Mouse (Mus musculus) lung, postnatal 36 days (tissue): ENCODE results near the gene Ptbp1.

Source experiments
- DNase-seq: peaks from one replicate; pipeline ENCODE4 v3.0.0; 2022; ENCODE audit warnings: mixed read lengths

The Ptbp1 gene

DNA sequence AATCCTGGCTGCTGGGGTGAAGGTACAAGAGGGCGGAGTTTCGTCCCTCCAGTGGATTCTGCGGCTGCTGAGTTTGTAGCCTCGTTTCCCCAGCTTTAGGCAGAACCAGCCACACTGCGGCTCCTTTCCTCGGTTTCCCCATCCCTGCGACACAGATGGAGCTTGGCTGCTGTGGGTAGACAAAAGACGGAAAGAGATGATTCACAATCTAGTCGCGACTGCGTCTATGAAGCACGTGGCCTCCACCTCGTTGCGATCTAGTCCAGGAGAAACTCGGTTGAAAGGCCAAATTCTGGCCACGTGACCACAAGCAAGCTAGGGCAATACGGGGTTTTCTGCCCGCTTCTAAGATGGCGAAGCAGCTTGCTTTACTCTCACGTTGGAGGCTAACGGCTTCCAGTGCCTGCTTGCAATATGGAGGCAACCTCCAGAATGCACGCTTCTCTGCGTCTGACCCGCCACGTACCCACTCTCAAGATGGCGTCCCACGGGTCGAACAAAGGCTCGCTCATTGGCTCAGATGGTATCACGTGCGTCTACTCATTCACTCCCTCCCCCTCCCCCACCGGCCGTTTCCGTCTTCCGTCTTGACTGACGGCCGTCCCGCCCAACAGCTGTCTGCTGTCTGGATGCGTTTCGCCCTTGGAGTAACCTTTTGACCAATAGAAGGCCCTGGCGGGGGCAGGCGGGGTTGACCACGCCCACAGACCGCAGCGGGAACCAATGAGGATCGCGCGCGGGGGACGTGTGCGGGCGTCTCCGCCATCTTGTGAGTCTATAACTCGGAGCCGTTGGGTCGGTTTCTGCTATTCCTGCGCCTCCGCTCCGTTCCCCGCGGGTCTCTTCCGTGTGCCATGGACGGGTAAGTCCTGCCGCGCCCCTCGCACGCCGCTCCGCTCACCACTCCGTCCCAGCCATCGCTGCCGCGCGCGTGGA, at the start of gene Ptbp1:
Ptbp1 (plus strand) TSS at position 568 of the 936 bp plus-strand sequence.
- peak; percentile 100 for DNase-seq

DNA sequence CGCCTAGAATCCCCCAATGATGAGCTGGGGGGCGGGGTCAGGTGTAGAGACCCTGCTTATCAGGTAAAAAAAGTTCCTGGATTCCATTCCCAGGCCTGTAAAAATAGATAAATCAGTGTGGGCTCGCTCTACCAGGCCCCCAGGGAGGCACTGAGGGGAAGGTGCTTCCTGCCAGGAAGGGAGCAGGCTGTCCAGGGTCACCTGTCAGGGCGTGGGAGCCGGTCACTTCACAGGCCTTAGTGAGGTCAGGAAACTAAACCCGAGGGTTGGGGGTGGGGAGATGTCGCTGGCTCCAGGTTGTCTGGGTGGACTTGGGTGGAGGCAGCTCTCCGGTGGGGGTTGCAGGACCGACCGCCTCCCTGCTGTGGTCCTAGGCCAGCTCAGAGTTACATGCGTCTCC, 48.6 kb upstream of the Ptbp1 start:
- DNase-seq = no peak

DNA sequence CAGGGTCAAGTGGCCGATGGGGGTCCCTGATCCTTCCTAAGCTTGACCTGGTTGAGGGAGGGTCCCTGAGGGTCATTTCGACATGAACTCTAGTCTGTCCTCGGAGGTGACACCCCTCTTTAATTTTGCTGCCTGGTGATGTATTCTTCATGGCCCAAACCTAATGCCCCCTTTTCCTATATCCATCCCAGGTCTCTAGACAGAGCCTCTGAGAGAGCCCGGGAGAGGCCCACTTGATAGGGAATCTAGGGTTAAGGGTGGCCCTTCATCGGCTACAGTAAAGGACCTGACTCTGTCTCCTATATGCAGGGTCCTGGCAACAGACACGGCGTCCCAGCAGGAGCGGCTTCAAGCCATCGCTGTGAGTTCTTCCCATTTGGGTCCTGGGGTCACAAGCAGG, 47.9 kb upstream of the Ptbp1 start:
- no peak for DNase-seq

GRCm38 (mm10) chr10:79806972-79807371, 47.3 kb upstream of the Ptbp1 start:
- no peak for DNase-seq

DNA sequence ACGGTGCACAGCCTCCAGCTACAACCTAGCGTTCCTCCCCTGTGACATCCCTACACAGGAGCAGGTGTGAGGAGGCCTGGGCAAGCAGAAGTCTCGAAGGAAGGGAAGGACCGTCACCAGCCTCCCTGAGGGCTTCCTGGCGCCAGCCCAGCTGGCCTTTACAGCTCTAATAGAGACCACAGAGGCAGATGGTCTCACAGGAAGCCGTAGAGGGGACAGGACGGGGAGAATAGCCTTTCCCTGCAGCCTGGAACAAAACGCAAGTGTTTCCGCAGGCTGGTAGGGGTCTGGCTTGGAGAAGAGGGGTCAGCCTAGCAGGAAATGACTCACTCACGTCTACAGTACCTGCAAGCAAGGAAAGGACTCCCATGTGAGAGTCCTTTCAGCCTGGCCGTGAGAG, 46.4 kb upstream of the Ptbp1 start:
- DNase-seq = no peak

DNA sequence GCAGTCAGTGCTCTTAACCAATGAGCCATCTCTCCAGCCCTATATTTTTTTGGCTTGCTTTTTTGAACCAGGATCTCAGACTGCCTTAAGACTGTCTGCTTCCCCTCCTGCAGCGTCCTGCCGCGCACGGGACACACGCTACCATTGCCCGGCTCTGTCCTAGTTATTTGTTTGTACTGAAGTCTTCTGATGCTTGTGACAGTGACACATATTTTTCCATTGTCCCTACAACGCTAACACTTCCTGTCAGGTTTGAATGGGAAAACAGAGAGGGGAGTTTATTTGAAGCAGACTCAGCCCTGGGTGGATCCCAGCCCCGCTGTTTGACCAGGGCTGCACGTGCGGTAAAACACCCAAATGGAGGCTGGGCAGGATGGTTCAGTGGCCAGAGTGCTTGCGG, 45.5 kb upstream of the Ptbp1 start:
- peak; percentile 57 for DNase-seq

- peak; percentile 89 for DNase-seq
Measured at GRCm38 (mm10) chr10:79811736-79812637, 42.2 kb upstream of the Ptbp1 start.

DNA sequence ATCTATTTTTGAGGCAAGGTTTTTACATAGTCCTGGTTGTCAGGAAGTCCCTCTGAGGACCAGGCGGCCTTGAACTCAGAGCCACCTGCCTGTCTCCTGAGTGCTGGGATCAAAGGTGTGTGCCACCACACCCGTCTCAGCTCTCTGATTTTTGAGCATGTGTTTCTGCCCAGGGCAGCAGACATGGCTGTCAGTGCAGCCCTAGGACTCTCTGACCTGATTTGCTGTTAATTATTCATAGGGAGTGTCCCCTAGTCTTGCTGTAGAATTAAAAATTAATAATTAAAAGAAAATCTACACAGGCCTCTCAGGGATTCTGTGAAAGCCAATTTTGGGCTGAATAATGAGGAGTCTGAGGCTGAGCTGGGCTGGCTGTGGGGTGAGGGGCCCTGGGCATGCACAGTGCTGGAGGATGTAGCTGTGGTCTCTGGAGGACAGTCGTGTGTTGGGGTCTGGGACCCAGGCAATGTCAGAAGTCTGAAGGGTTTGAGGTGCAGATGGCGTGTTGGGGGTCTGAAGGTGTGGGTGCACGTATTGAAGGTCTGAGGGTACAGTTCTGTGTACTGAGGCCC, 39.9 kb upstream of the Ptbp1 start:
- no peak for DNase-seq

DNA sequence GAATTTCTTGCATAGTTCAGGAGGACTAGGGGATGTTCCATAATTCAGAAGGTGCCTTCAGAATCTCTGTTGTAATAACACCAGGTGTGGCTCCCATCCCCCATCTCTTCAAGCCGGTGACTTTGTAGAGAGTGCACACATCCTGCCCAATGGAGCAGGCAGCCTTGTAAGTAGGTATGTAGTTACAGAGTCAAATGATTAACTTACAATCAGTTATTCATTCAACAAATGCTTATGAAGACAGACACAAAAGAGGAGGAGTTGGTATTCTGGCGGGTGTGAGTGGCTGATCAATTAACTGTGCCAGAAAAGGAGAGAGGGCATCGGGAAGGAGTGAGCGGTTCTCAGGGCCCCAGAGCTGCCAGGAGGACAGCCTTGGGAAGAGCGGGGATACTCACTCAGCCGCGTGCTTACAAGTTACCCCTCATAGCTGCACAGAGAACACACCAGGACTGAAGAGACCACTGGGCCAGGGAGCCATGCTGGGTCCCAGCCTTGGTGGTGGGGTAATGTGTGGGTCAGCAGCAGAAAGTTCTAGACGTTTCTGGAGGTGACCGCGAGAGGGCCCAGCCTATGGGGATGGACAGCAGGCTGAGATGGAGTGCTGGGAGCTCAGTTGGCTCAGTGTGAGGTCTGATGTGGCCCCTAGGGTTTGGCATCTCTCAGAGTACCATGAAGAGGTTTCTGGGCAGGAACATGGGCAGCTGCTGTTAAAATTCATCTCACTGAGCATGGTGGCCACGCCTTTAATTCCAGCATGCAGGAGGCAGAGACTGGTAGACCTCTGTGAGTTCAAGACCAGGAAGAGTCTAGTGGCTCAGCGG, 38.3 kb upstream of the Ptbp1 start:
- DNase-seq = no peak

- no peak for DNase-seq
Measured at GRCm38 (mm10) chr10:79817111-79817510, 37.1 kb upstream of the Ptbp1 start.

- no peak for DNase-seq
Measured at GRCm38 (mm10) chr10:79818225-79818624, 36.0 kb upstream of the Ptbp1 start.

DNA sequence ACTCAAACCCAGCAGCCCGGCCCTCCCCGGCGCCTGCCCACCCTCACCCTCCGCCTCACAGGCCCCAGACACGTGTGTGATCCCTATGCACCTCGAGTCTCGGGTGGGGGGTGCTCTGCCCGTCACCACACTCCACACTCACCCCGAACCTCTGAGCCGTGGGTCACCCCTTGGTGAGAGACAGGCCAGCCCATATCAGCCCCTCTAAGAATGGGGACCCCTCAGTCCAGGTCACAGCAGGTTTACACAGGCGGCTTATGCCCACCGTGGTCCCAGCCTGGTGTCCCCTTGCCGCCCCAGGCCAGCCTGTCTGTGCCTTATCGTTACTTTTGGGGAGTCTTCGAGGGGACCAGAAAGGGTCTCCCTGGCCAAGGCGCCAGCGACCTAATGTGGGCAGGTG, 34.6 kb upstream of the Ptbp1 start:
- DNase-seq = no peak

GRCm38 (mm10) chr10:79820277-79820676, 34.0 kb upstream of the Ptbp1 start:
- no peak for DNase-seq

DNA sequence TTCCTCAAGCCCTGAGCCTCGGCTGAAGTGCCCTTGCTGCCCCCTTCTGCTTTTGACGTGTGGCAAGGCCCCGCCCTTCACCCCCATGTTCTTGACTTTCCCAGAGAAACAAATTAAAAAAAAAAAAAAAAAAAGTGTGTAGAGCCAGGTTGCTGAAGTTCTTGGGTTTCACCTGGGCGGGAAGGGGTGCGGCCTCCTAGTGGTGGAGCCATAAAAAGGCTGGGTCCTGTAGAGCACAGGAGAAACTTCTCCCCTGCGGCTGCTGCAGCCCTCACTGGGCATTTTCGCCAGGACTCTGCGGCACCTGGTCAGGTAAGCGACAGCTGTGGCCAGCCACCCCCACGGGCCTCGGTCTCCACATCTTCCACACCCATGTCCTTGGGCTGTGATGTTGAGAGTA, 33.4 kb upstream of the Ptbp1 start, which contains the start of gene Misp:
Misp (plus strand) TSS at position 208 of the 400 bp plus-strand sequence.
- peak; percentile 38 for DNase-seq

- no peak for DNase-seq
Measured at GRCm38 (mm10) chr10:79821731-79822130, 32.5 kb upstream of the Ptbp1 start.

- DNase-seq = peak; percentile 46
Measured at GRCm38 (mm10) chr10:79822372-79822771, 31.9 kb upstream of the Ptbp1 start.

DNA sequence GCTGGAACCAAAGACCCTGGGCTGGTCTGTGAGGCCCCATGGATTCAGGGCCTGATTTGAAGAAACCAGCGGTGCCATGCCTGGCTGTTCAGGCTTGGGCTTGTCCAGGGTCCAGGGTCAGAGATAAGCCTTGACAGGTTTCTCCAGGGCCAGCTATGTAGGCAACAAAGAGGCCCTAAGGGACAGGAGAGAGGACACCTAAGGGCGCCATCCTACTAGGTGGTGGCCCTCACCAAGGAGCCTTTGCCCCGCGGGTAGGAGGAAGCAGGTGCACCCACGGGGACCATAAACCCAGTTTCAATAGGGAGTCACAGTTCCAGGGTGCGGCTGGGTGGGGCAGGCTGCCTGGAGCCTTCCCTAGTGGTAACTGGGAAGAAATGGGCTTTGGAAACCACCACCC, 31.2 kb upstream of the Ptbp1 start:
- DNase-seq = no peak

- peak; percentile 73 for DNase-seq
Measured at GRCm38 (mm10) chr10:79824413-79824812, 29.8 kb upstream of the Ptbp1 start.

DNA sequence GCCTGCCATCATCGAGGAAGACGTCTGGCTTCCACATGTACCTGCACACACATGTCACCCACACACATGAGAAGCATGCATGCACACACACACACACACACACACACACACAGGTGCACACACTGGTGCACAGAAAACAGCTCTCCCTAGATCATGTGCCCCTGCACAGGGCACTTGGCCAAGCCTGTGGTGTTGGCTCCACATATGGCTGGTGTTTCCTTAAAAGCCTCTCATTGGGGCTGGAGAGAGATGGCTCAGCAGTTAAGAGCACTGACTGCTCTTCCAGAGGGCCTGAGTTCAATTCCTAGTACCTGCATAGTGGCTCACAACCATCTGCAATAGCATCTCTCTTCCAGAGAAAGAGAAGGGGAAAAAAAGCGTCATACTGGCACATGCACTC, 22.6 kb upstream of the Ptbp1 start:
- no peak for DNase-seq

DNA sequence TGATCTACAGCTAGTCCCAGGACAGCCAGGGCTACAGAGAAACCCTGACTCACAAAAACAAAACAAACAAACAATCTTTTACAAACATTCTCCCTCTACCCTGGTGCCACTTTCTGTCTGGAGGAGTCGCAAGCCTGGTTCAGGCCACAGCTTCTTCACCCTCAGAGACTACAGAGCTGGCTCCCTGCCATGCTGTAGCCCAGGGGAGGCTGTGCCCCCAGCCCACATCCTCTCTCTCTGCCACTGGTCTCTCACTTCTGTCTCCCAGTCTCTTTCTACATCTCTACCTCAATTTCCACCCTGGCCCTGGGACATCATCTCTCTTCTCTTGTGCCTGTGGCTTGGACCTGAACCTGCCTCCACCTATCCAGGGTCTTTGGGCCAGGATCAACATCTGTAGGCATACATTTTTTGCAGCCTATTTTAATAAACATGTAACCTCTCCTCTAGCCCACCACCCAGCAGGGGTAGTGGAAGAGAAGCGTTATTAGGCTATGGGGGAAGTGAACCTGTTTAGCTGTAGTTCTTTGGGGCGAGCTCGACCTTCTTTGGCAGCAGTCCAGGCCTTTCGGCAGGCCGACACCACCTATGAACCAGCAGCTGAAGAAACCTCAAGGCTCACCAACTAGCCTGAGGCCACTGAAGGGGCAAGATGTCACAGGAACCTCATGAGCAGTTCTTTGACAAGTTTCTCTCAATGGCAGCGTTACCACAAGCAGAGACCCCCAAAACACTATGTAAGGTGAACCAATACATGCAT, 22.0 kb upstream of the Ptbp1 start:
- DNase-seq = no peak

- DNase-seq = no peak
Measured at GRCm38 (mm10) chr10:79832786-79833181, 21.4 kb upstream of the Ptbp1 start.
